Mouse (Mus musculus): Measurements from ENCODE around the gene Nanog.

Gene Nanog

DNA sequence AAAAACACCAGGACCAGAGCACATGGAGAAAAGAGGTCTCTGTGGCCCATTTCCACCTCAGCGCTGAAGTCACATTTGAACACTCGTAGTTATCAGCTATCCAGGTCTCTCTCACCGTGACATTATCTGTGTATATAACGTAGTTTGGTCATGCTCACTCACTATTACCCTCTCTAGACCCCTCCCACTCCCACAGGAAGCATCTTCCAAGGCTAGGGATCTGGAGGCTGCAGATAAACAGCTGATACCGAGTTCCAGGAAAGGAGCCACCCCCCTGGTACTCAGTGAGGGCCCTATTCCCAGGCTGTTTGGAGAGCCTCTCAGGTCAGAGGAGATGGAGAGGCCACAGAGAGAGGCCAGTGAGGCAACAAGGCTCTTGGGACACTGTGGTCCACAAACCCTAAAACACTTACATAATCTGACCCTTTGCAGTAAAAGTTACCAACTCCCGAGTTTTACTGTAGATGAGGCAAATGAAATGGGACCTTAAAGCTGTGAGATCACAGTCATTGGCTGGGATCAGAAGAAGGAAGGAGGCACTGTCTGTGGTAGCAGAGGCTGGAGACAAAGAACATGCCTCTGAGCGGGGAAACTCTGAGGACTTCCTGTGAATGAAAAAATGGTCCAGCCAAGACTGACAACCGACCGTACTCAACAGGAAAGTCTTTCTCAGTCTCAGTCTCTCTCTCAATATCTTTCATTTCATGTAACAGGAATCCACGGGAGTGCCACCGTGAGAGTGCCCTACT is 55.8 kb downstream of the Nanog start:
- DNase-seq (ENCODE audit: low spot score) = no peak

DNA sequence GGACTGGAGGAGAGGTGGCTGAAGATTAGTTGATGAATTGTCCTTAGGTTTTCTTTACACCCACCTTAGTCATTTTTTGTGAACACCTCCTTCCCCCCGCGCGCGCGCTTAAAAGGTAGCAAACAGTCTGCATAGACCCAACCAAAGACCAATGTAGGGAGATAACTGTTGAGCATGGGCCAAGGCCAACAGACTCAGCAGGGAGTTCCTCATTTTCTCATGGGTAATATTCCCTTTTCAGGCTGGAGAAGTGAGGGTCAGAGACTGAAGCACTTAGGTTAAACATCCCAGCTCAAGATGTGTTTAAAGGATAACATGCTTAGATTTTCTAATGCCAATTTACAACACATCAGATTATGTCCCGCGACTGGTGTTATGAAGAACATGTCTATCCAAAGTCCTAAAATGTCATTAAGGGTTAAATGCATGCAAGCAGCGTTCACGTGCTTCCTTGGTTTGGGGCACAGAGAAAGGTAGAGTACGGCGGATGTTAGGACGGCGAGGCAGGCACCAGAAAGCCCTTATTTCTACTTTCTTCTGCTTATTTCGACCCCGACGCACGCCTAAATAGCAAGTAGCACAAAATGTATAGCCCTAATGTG is 56.7 kb downstream of the Nanog start:
- no peak for DNase-seq (ENCODE audit: low spot score)
